Mouse (Mus musculus) ES-E14 (cell line): ENCODE data around the gene Dennd4a.

Source experiments
- CHD2 ChIP-seq: IDR thresholded peaks from 2 replicates; pipeline ENCODE4 v1.6.1; 2014; ENCODE audit warnings: mild to moderate bottlenecking, low read depth, low read length, inconsistent platforms
- HCFC1 ChIP-seq: IDR thresholded peaks from 2 replicates; pipeline ENCODE4 v1.6.1; 2012; ENCODE audit warnings: low read length, inconsistent platforms, borderline replicate concordance; ENCODE audit not compliant: insufficient read depth
- ZNF384 ChIP-seq: IDR thresholded peaks from 2 replicates; pipeline ENCODE4 v1.6.1; 2012; ENCODE audit warnings: low read depth, low read length, inconsistent platforms

GRCm38 (mm10) chr9:64849548-64849947 is 38.4 kb downstream of the Dennd4a start:
- TF ChIP-seq HCFC1 = no peak
- no peak for TF ChIP-seq ZNF384
- TF ChIP-seq CHD2 = no peak
